Mouse (Mus musculus): Measurements from ENCODE around the gene Trak1. TPM values are rescaled to one million over a fixed set of nuclear protein-coding genes. Genes with fewer than 3 reads are reported as not detected.
A peak's percentile ranks its signal among the peaks of the same experiment; 100 is the strongest.

Gene Trak1
- polyA plus RNA-seq, 1 experiment, result 22.2 TPM

- Histone ChIP-seq H3K36me3 (ENCODE audit: control insufficient read depth, insufficient read depth, low read length) (peaks cover 2% of the 10 kb centered on the region; the same call in 1 of the 2 replicates), H3K27ac (ENCODE audit: control insufficient read depth, insufficient read depth, low read depth, low read length) (no peak overlapping the region), H3K4me3 (ENCODE audit: control insufficient read depth, low read depth, low read length) (no peak overlapping the region), H3K4me1 (ENCODE audit: control insufficient read depth, insufficient read depth, low read length) (peaks cover 6% of the 10 kb centered on the region), H3K27me3 (ENCODE audit: control insufficient read depth, insufficient read depth, low read length) (no peaks in the 10 kb centered on the region)
- no peak for TF ChIP-seq CTCF (IDR thresholded peaks at IDR 0.05; ENCODE audit: control insufficient read depth, insufficient read depth, insufficient replicate concordance, low read depth, low read length)
- TF ChIP-seq POLR2A (IDR thresholded peaks at IDR 0.05; ENCODE audit: control insufficient read depth, low read depth, low read length), result no peak
Measured at GRCm38 (mm10) chr9:121283620-121284185, 13.6 kb upstream of the Trak1 start.

GRCm38 (mm10) chr9:121284422-121284821, 12.9 kb upstream of the Trak1 start:
- TF ChIP-seq CTCF (IDR thresholded peaks at IDR 0.05; ENCODE audit: control insufficient read depth, insufficient read depth, insufficient replicate concordance, low read depth, low read length), result peak; percentile 36; the same call in 1 of the 2 replicates
- TF ChIP-seq POLR2A (IDR thresholded peaks at IDR 0.05; ENCODE audit: control insufficient read depth, low read depth, low read length), result no peak
- Histone ChIP-seq H3K4me1 (ENCODE audit: control insufficient read depth, insufficient read depth, low read length) (peaks cover 3% of the 10 kb centered on the region), H3K4me3 (ENCODE audit: control insufficient read depth, low read depth, low read length) (peak overlapping the region; percentile 25; the same call in 1 of the 2 replicates), H3K36me3 (ENCODE audit: control insufficient read depth, insufficient read depth, low read length) (no peaks in the 10 kb centered on the region; the same call in 1 of the 2 replicates), H3K27ac (ENCODE audit: control insufficient read depth, insufficient read depth, low read depth, low read length) (no peak overlapping the region), H3K27me3 (ENCODE audit: control insufficient read depth, insufficient read depth, low read length) (no peaks in the 10 kb centered on the region)

- TF ChIP-seq CTCF (IDR thresholded peaks at IDR 0.05; ENCODE audit: control insufficient read depth, insufficient read depth, insufficient replicate concordance, low read depth, low read length) (no peak), POLR2A (IDR thresholded peaks at IDR 0.05; ENCODE audit: control insufficient read depth, low read depth, low read length) (peak; percentile 51; the same call in 1 of the 2 replicates)
- Histone ChIP-seq H3K4me1 (ENCODE audit: control insufficient read depth, insufficient read depth, low read length) (peaks cover 3% of the 10 kb centered on the region), H3K4me3 (ENCODE audit: control insufficient read depth, low read depth, low read length) (peak overlapping the region; percentile 75), H3K27me3 (ENCODE audit: control insufficient read depth, insufficient read depth, low read length) (no peaks in the 10 kb centered on the region), H3K27ac (ENCODE audit: control insufficient read depth, insufficient read depth, low read depth, low read length) (peak overlapping the region; percentile 73), H3K36me3 (ENCODE audit: control insufficient read depth, insufficient read depth, low read length) (no peaks in the 10 kb centered on the region; the same call in 1 of the 2 replicates)
Measured at GRCm38 (mm10) chr9:121285341-121286324, 11.7 kb upstream of the Trak1 start.

GRCm38 (mm10) chr9:121286325-121286901, 10.9 kb upstream of the Trak1 start:
- H3K27ac ChIP-seq (ENCODE audit: control insufficient read depth, insufficient read depth, low read depth, low read length), result peak overlapping the region; percentile 73
- peak overlapping the region; percentile 75 for H3K4me3 ChIP-seq (ENCODE audit: control insufficient read depth, low read depth, low read length)
- H3K27me3 ChIP-seq (ENCODE audit: control insufficient read depth, insufficient read depth, low read length), result no peaks in the 10 kb centered on the region
- H3K36me3 ChIP-seq (ENCODE audit: control insufficient read depth, insufficient read depth, low read length), result no peaks in the 10 kb centered on the region
- TF ChIP-seq POLR2A (IDR thresholded peaks at IDR 0.05; ENCODE audit: control insufficient read depth, low read depth, low read length) (no peak), CTCF (IDR thresholded peaks at IDR 0.05; ENCODE audit: control insufficient read depth, insufficient read depth, insufficient replicate concordance, low read depth, low read length) (no peak)
- peaks cover 3% of the 10 kb centered on the region for H3K4me1 ChIP-seq (ENCODE audit: control insufficient read depth, insufficient read depth, low read length)

GRCm38 (mm10) chr9:121291275-121291674, 6.0 kb upstream of the Trak1 start:
- Histone ChIP-seq H3K27ac (ENCODE audit: control insufficient read depth, insufficient read depth, low read depth, low read length) (no peak overlapping the region), H3K36me3 (ENCODE audit: control insufficient read depth, insufficient read depth, low read length) (no peaks in the 10 kb centered on the region), H3K27me3 (ENCODE audit: control insufficient read depth, insufficient read depth, low read length) (no peaks in the 10 kb centered on the region), H3K4me1 (ENCODE audit: control insufficient read depth, insufficient read depth, low read length) (no peaks in the 10 kb centered on the region), H3K4me3 (ENCODE audit: control insufficient read depth, low read depth, low read length) (no peak overlapping the region)
- TF ChIP-seq CTCF (IDR thresholded peaks at IDR 0.05; ENCODE audit: control insufficient read depth, insufficient read depth, insufficient replicate concordance, low read depth, low read length), result no peak
- TF ChIP-seq POLR2A (IDR thresholded peaks at IDR 0.05; ENCODE audit: control insufficient read depth, low read depth, low read length), result no peak

GRCm38 (mm10) chr9:121293187-121293586, 4.1 kb upstream of the Trak1 start:
- Histone ChIP-seq H3K36me3 (ENCODE audit: control insufficient read depth, insufficient read depth, low read length) (no peaks in the 10 kb centered on the region), H3K4me1 (ENCODE audit: control insufficient read depth, insufficient read depth, low read length) (peaks cover 8% of the 10 kb centered on the region), H3K27ac (ENCODE audit: control insufficient read depth, insufficient read depth, low read depth, low read length) (no peak overlapping the region), H3K4me3 (ENCODE audit: control insufficient read depth, low read depth, low read length) (no peak overlapping the region), H3K27me3 (ENCODE audit: control insufficient read depth, insufficient read depth, low read length) (no peaks in the 10 kb centered on the region)
- no peak for TF ChIP-seq CTCF (IDR thresholded peaks at IDR 0.05; ENCODE audit: control insufficient read depth, insufficient read depth, insufficient replicate concordance, low read depth, low read length)
- TF ChIP-seq POLR2A (IDR thresholded peaks at IDR 0.05; ENCODE audit: control insufficient read depth, low read depth, low read length), result no peak

- TF ChIP-seq POLR2A (IDR thresholded peaks at IDR 0.05; ENCODE audit: control insufficient read depth, low read depth, low read length) (no peak), CTCF (IDR thresholded peaks at IDR 0.05; ENCODE audit: control insufficient read depth, insufficient read depth, insufficient replicate concordance, low read depth, low read length) (no peak)
- H3K27ac ChIP-seq (ENCODE audit: control insufficient read depth, insufficient read depth, low read depth, low read length), result no peak overlapping the region
- no peaks in the 10 kb centered on the region for H3K27me3 ChIP-seq (ENCODE audit: control insufficient read depth, insufficient read depth, low read length)
- no peak overlapping the region for H3K4me3 ChIP-seq (ENCODE audit: control insufficient read depth, low read depth, low read length)
- peaks cover 13% of the 10 kb centered on the region for H3K4me1 ChIP-seq (ENCODE audit: control insufficient read depth, insufficient read depth, low read length)
- no peaks in the 10 kb centered on the region for H3K36me3 ChIP-seq (ENCODE audit: control insufficient read depth, insufficient read depth, low read length)
Measured at GRCm38 (mm10) chr9:121295221-121295620, 2.1 kb upstream of the Trak1 start.
